Mouse (Mus musculus): ENCODE results near the gene Gpr18.

GRCm38 (mm10) chr14:121931594-121931993 lies 16.0 kb upstream of the Gpr18 start:
- TF ChIP-seq CTCF (IDR thresholded peaks at IDR 0.05; ENCODE audit: low read depth, low read length) (no peak), POLR2A (IDR thresholded peaks at IDR 0.05; ENCODE audit: borderline replicate concordance, low read depth, low read length) (no peak)
